ENCODE assay signal across 19 mouse cellular contexts in the genomic region with DNA sequence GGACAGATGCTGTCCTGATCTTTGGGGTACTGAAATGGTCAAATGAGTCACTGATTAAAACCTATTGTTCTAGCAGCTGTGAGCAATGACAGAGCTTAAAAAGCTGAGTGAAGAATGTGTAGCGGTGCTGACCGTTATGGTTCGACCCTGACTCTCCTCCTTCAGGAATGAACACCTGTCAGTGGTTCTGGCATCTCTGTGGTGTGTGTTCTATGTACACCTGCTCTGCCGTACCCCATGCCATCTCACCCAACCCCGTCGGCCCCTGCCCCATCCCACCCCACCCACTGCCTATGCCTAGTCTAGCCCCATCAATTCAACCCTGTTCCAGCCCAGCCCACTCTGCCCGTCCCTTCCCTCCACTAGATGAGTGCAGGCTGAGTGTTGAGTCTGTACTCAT.
"Had no signal": no experiment of that assay in that cellular context is flagged by ENCODE, and none has a peak within 500 bp of the region (broad histone marks: within the 10 kb centered on the region; RNA-seq: fewer than 3 reads in every experiment).

No protein-coding gene starts in this region.

- ATAC-seq: liver, embryonic 12.5 days; midbrain, embryonic 15.5 days had no signal

- H3K9me3 ChIP-seq: limb, embryonic 10.5 days; limb, embryonic 13.5 days; liver, embryonic 12.5 days; liver, embryonic 15.5 days; lung, embryonic 15.5 days; megakaryocyte, embryonic 14.5 days; midbrain, embryonic 15.5 days had no signal

- DNase-seq: kidney, adult 2 months; kidney, postnatal 25 days; layer of hippocampus, adult 9-11 months; liver; lung, adult 18-20 months; lung, postnatal 10 days; lung, postnatal 36 days; thymus, adult 18-20 months; thymus, postnatal 36 days had no signal

- H3K4me3 ChIP-seq: layer of hippocampus, adult 2 months; limb, embryonic 10.5 days; limb, embryonic 13.5 days; liver, embryonic 12.5 days; liver, embryonic 15.5 days; lung, embryonic 15.5 days; megakaryocyte, embryonic 14.5 days; midbrain, embryonic 15.5 days had no signal

- H3K27me3 ChIP-seq: limb, embryonic 13.5 days; liver, embryonic 12.5 days; liver, embryonic 15.5 days; lung, embryonic 15.5 days; midbrain, embryonic 15.5 days had no signal

- H3K4me1 ChIP-seq: limb, embryonic 13.5 days; liver, embryonic 12.5 days; liver, embryonic 15.5 days; lung, embryonic 15.5 days; midbrain, embryonic 15.5 days had no signal

- H3K27ac ChIP-seq: kidney, postnatal 0 days; layer of hippocampus, adult 2 months; limb, embryonic 10.5 days; limb, embryonic 13.5 days; liver, embryonic 12.5 days; liver, embryonic 15.5 days; lung, embryonic 15.5 days; midbrain, embryonic 15.5 days had no signal

- H3K9ac ChIP-seq: limb, embryonic 13.5 days; liver, embryonic 12.5 days; liver, embryonic 15.5 days; lung, embryonic 15.5 days; midbrain, embryonic 15.5 days had no signal

- H3K4me2 ChIP-seq: limb, embryonic 13.5 days; liver, embryonic 12.5 days; liver, embryonic 15.5 days; lung, embryonic 15.5 days; midbrain, embryonic 11.5 days; midbrain, embryonic 15.5 days had no signal
